Mouse (Mus musculus): ENCODE data around the gene Klk4. TPM values are rescaled to one million over a fixed set of nuclear protein-coding genes. Genes with fewer than 3 reads are reported as not detected.

Klk4 gene
- total RNA-seq, 2 experiments from 2014 or later = not detected

GRCm38 (mm10) chr7:43918426-43918825, 37.5 kb downstream of the Klk4 start:
- intact Hi-C loops (cut with DNase I; ENCODE audit: low total_unique reads) = no loop called here
- DNase-seq = no peak

DNA sequence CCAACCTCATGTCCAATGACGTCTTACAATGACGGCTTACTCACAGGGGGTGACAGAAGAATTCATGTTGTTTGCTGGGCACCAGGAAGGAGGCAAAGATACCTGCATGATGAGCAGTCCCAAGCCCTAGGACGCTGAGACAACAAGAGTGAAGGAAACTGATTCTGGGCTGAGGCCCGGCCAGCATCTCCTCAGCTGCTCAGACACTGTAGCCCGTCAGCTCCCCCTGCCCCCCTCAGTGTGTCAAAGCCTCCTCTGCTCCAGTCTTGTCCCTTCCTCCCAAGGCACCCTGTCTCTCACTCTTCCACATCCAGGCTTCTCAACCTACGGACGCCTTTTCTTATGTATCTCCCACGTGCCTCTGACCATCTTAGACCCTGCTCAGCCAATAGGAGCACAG, 37.9 kb downstream of the Klk4 start:
- intact Hi-C loops (cut with DNase I; ENCODE audit: low total_unique reads) = no loop called here
- DNase-seq = no peak

DNA sequence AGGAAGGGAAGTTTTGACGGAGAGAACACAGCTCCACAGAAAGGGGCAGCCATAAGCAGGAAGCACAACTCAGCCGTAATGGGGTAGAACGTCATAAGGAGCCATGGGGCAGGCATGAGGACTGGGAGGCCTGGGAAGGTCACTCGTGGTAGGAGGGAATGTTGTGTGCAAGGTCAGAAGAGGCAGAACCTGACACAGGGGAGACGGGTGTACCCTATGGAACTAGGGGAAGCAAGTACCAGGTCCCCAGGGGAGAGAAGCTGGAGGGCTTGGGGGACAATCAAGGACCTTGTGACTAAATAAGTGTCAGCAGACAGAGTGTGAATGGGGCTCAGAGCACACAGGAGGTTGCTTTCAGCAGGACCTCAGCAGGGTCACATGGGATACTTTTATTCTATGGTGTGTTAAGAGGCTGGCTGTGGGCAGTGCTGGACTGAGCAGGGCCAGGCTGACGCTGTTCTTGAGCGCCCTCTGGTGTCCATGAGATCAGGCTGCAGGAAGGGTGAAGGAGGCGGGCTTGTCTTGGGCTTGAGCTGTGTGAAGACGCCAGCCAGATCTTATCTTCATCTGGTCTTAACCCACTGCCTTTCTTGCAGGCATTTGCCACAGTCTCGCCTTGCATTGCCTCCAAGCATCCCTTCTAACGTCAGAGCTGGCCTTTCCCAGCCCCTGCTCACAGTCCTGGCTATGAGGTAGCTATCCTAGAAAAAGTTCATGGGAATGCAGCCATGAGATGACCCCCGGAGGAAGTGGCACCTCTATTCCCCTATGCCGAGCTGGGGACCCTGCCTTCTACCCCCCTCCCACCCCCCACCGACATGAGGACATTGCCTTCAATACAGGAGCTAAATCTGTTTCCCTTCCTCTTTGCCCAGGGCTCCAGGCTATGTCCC, 38.8 kb downstream of the Klk4 start:
- peak; percentile 61 for DNase-seq
- intact Hi-C loops (cut with DNase I; ENCODE audit: low total_unique reads) = no loop called here

- intact Hi-C loops (cut with DNase I; ENCODE audit: low total_unique reads) = no loop called here
- DNase-seq = no peak
These were observed 39.6 kb downstream of the Klk4 start for GRCm38 (mm10) chr7:43920582-43920981.

DNA sequence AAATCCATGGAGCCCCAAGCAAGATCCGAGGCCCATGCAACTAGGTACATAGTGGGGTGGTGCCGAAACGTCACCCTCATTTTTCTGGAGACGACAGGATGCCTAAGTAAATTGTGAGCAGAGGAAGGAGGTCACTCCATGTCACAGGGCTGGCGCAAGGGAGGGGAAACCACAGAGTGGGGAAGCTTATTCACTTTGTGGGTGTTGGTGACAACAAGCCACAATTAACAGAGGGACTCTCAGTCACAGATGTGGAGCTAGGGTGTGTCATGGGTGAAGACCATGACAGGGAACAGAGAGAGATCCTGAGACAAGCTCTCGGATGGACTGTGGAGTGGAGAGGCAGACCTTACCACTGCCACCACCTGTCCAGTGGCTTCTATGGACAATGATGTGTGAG, 40.1 kb downstream of the Klk4 start:
- intact Hi-C loops (cut with DNase I; ENCODE audit: low total_unique reads) = no loop called here
- DNase-seq = no peak

DNA sequence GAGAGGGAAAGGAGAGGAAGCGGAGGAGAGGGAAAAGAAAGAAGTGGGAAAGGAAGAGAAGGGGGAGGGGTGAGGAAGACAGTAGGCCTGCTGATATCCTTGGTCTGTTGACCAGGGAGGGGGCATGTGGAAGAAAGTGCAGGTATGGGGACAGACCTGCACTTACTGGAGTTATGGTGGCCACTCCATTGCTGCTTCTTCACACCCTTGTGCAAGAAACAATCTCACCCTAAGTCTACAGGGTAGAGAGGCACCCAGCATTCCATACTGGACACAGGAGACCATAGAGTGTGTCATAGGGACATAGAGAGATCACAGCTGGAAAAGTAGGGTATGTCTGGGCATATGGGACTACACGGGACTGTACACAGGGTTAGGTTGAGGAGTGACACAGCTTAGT, 41.0 kb downstream of the Klk4 start:
- intact Hi-C loops (cut with DNase I; ENCODE audit: low total_unique reads) = no loop called here
- DNase-seq = no peak

DNA sequence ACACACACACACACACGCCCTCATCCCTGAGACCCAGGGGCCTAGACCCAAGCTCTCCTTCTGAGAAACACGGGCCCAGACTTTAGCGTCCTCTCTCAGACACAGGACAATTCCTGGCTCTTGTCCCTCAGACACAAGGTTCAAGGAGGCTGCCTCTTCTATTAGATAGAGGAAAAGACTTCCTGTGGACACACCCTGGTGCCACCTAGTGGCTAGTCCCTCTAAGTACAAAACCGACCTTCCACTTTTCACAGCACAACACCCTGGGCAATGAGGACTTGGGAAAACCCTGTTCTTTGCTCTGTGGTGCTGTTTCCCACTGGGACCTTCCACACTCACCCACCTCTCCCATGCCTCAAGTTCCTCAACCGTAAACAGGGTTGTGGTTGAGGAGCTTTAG, 45.0 kb downstream of the Klk4 start:
- no peak for DNase-seq
- intact Hi-C loops (cut with DNase I; ENCODE audit: low total_unique reads) = no loop called here

DNA sequence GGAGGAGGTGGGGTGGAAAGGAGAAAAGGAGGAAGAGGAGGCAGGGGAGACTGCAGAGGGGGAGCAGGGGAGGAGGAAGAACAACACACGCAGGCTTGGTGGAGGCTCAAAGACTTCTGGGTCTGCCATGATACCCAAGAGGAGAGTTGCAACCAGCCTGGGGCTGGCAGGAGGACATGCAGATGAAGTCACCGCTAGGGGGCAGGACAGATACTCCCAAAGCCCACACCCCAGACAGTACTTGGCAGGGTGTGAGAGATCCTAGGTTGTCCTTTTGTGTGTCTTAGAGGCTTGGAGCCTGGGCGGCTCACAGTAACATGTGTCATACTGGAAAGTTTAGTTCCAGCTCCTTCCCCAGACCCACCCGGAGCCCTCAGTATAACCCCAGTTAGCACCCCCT, 47.6 kb downstream of the Klk4 start:
- intact Hi-C loops (cut with DNase I; ENCODE audit: low total_unique reads) = no loop called here
- DNase-seq = no peak

GRCm38 (mm10) chr7:43932337-43932736, 51.4 kb downstream of the Klk4 start:
- intact Hi-C loops (cut with DNase I; ENCODE audit: low total_unique reads) = no loop called here

DNA sequence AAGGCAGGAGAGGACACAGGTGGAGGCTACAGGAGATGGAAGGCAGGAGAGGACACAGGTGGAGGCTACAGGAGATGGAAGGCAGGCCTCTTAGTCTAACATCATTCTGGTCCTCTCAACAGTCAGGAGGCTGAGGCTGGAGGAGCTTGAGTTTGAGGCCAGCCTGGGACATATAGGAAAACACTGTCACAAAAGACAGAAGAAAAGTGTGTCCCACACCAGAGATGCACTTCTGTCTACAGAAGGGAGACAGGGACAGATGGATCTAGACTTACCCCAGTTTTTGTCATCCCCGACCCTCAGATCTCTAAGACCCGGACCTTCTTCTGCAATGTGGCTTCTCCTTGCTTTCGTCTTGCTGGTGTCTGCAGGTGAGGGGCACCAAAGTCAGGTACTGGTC, 52.5 kb downstream of the Klk4 start, which contains the start of gene Klk15:
Gene Klk15 (plus strand): TSS at position 301 of the 400 bp plus-strand sequence.
- DNase-seq = no peak
- intact Hi-C loops (cut with DNase I; ENCODE audit: low total_unique reads) = no loop called here

More at GRCm38 (mm10) chr7:43932337-43932736, 51.4 kb downstream of the Klk4 start:
- no peak for DNase-seq

GRCm38 (mm10) chr7:43934747-43935146, 53.8 kb downstream of the Klk4 start:
- no peak for DNase-seq
- intact Hi-C loops (cut with DNase I; ENCODE audit: low total_unique reads) = no loop called here

Other genes starting within 250 kb of the Klk4 start
- gene Ceacam18, start 246.5 kb upstream of the Klk4 start, total RNA-seq (2021) = not detected
- under 1 TPM; 0.78 to 0.80 TPM for gene Siglece, start 221.0 kb upstream of the Klk4 start, total RNA-seq (2021)
- gene Ctu1, start 209.1 kb upstream of the Klk4 start, total RNA-seq (2021) = 1 to 10 TPM; 2.2 to 2.9 TPM
- gene Klk14, start 190.7 kb upstream of the Klk4 start, total RNA-seq (2021) = not detected
- not detected for gene Klk13, start 168.6 kb upstream of the Klk4 start, total RNA-seq (2021)
- not detected for gene Klk12, start 112.3 kb upstream of the Klk4 start, total RNA-seq (2021)
- not detected for gene Klk11, start 106.6 kb upstream of the Klk4 start, total RNA-seq (2021)
- under 1 TPM in 1 of 2 experiments, not detected in 1; 0.22 TPM for gene Klk10, start 100.1 kb upstream of the Klk4 start, total RNA-seq (2021)
- not detected for gene Klk9, start 89.3 kb upstream of the Klk4 start, total RNA-seq (2021)
- gene Klk8, start 83.6 kb upstream of the Klk4 start, total RNA-seq (2021) = 1 to 10 TPM; 2.4 to 2.7 TPM
- not detected for gene Klk7, start 69.9 kb upstream of the Klk4 start, total RNA-seq (2021)
- gene Klk6, start 56.7 kb upstream of the Klk4 start, total RNA-seq (2021) = not detected
- gene Klk5, start 39.2 kb upstream of the Klk4 start, total RNA-seq (2021) = not detected
- gene Klk15, start 52.6 kb downstream of the Klk4 start, total RNA-seq (2021) = not detected
- gene Klk1b8, start 69.5 kb downstream of the Klk4 start, total RNA-seq (2021) = under 1 TPM in 1 of 2 experiments, not detected in 1; 0.25 TPM
- gene Klk1b1, start 85.6 kb downstream of the Klk4 start, total RNA-seq (2021) = not detected
- gene Klk1b9, start 94.9 kb downstream of the Klk4 start, total RNA-seq (2021) = not detected
- gene Klk1b11, start 114.7 kb downstream of the Klk4 start, total RNA-seq (2021) = not detected
- under 1 TPM in 1 of 2 experiments, not detected in 1; 0.21 TPM for gene Klk1b26, start 131.0 kb downstream of the Klk4 start, total RNA-seq (2021)
- gene Klk1b27, start 171.1 kb downstream of the Klk4 start, total RNA-seq (2021) = not detected
- not detected for gene Klk1b21, start 221.2 kb downstream of the Klk4 start, total RNA-seq (2021)
- gene Klk1b22, start 231.5 kb downstream of the Klk4 start, total RNA-seq (2021) = not detected

Measured in gastrocnemius, postnatal 14 days (tissue).